Mouse (Mus musculus) macrophage (primary cell): ENCODE measurements around the gene Tbccd1. TPM values are rescaled to one million over a fixed set of nuclear protein-coding genes. Genes with fewer than 3 reads are reported as not detected.

Source experiments
- H3K27ac ChIP-seq: fragments of 350-480 bp; formaldehyde crosslinking; 2 replicates; pipeline ENCODE4 v1.9.0; 2021
- H3K36me3 ChIP-seq: fragments of 350-480 bp; formaldehyde crosslinking; 2 replicates; pipeline ENCODE4 v1.9.0; 2021; ENCODE audit errors: inconsistent target
- H3K4me3 ChIP-seq: fragments of 350-480 bp; formaldehyde crosslinking; 2 replicates; pipeline ENCODE4 v1.9.0; 2021; ENCODE audit errors: inconsistent target
- H3K79me2 ChIP-seq: fragments of 350-480 bp; formaldehyde crosslinking; 2 replicates; pipeline ENCODE4 v1.9.0; 2021; ENCODE audit errors: inconsistent target
- WGBS: methylation state at CpG from one replicate; pipeline ENCODE4 v1.1.7; 2026; ENCODE audit warnings: inconsistent platforms; ENCODE audit not compliant: missing documents; 5-methylcytosine and 5-hydroxymethylcytosine counted together
- polyA plus RNA-seq: library from polyadenylated mRNA; stranded (reverse); fragments of 250-400 nt; gene quantifications from 3 replicates; pipeline ENCODE4 v1.2.4, GENCODE M21; 2018; ENCODE audit warnings: inconsistent platforms
- total RNA-seq, 78 experiments: library from RNA; depleted of rRNA; stranded (reverse); fragments of 250-400 nt; gene quantifications; 1 replicate in 9 of 78; 2 replicates in 24 of 78; 3 replicates in 43 of 78; 4 replicates in 2 of 78; pipeline ENCODE4 v1.2.4; 2018; ENCODE audit warnings: inconsistent platforms in 56 of 78

The Tbccd1 gene
- total RNA-seq (2018; cell fraction: chromatin; rRNA removed), result 10 to 100 TPM in 20 of 26 experiments, 1 to 10 TPM in 6; 6.9 to 58.2 (median 23.5) TPM
- total RNA-seq (2018; cell fraction: cytosol; rRNA removed), result 10 to 100 TPM in 23 of 26 experiments, 1 to 10 TPM in 3; 5.6 to 20.5 (median 14.8) TPM
- 10 to 100 TPM in 24 of 26 experiments, 1 to 10 TPM in 2; 9.7 to 50.4 (median 23.2) TPM for total RNA-seq (2018; cell fraction: nucleus; rRNA removed)
- polyA plus RNA-seq, result 13.2 to 17.4 TPM (median 13.6 TPM) in 3 replicates

GRCm38 (mm10) chr16:22857431-22858113 lies at the start of gene Tbccd1, which contains the start of gene Dnajb11:
Tbccd1 (minus strand) TSS chr16:22857669.
Dnajb11 (plus strand) TSS chr16:22857845.
- Histone ChIP-seq H3K79me2 (peaks cover 88% of the 10 kb centered on the region), H3K27ac (peak within 1 kb of the TSS; percentile 67), H3K36me3 (peaks cover 8% of the 10 kb centered on the region; the same call in 1 of the 2 replicates), H3K4me3 (peak within 1 kb of the TSS; percentile 92)
- under 1% methylated on average over 60 of the region's 62 CpGs for WGBS

- Histone ChIP-seq H3K79me2 (no peaks in the 10 kb centered on the region), H3K27ac (no peak overlapping the region)
These were observed 43.9 kb upstream of the Tbccd1 start for GRCm38 (mm10) chr16:22901326-22901725.

GRCm38 (mm10) chr16:22899866-22900570 lies 42.5 kb upstream of the Tbccd1 start:
- Histone ChIP-seq H3K36me3 (no peaks in the 10 kb centered on the region), H3K4me3 (no peak overlapping the region), H3K79me2 (no peaks in the 10 kb centered on the region), H3K27ac (no peak overlapping the region)
- WGBS, result 88% methylated on average over 10 of the region's 10 CpGs

More at GRCm38 (mm10) chr16:22901326-22901725, 43.9 kb upstream of the Tbccd1 start:
- H3K4me3 ChIP-seq, result no peak overlapping the region
- H3K36me3 ChIP-seq, result no peaks in the 10 kb centered on the region
- 96% methylated on average over 3 of the region's 3 CpGs for WGBS

GRCm38 (mm10) chr16:22899346-22899745 lies 41.9 kb upstream of the Tbccd1 start:
- Histone ChIP-seq H3K4me3 (no peak overlapping the region), H3K27ac (no peak overlapping the region), H3K36me3 (no peaks in the 10 kb centered on the region), H3K79me2 (no peaks in the 10 kb centered on the region)
- 5% methylated on average over 5 of the region's 5 CpGs for WGBS

GRCm38 (mm10) chr16:22896618-22897017 lies 39.1 kb upstream of the Tbccd1 start:
- no peak overlapping the region for H3K27ac ChIP-seq
- no peak overlapping the region for H3K4me3 ChIP-seq
- 75% methylated on average over 2 of the region's 2 CpGs for WGBS
- H3K79me2 ChIP-seq, result no peaks in the 10 kb centered on the region
- H3K36me3 ChIP-seq, result no peaks in the 10 kb centered on the region

- H3K79me2 ChIP-seq, result no peaks in the 10 kb centered on the region
- H3K27ac ChIP-seq, result no peak overlapping the region
- 88% methylated on average over 7 of the region's 8 CpGs for WGBS
- H3K4me3 ChIP-seq, result no peak overlapping the region
- H3K36me3 ChIP-seq, result no peaks in the 10 kb centered on the region
These were observed 36.6 kb upstream of the Tbccd1 start for GRCm38 (mm10) chr16:22894095-22894494.

- Histone ChIP-seq H3K27ac (no peak overlapping the region), H3K4me3 (no peak overlapping the region), H3K36me3 (no peaks in the 10 kb centered on the region), H3K79me2 (no peaks in the 10 kb centered on the region)
- 95% methylated on average over 8 of the region's 8 CpGs for WGBS
These were observed 34.3 kb upstream of the Tbccd1 start for GRCm38 (mm10) chr16:22891733-22892154.

- Histone ChIP-seq H3K4me3 (no peak within 1 kb of the TSS), H3K27ac (no peak within 1 kb of the TSS), H3K79me2 (no peaks in the 10 kb centered on the region), H3K36me3 (no peaks in the 10 kb centered on the region)
- WGBS, result 6% methylated on average over 9 of the region's 11 CpGs
These were observed 33.4 kb upstream of the Tbccd1 start, which contains the start of gene Ahsg for GRCm38 (mm10) chr16:22890683-22891510. Ahsg (plus strand) TSS chr16:22891277.

- Histone ChIP-seq H3K79me2 (no peaks in the 10 kb centered on the region), H3K27ac (no peak overlapping the region), H3K36me3 (no peaks in the 10 kb centered on the region), H3K4me3 (no peak overlapping the region)
- 31% methylated on average over 8 of the region's 8 CpGs for WGBS
These were observed 32.2 kb upstream of the Tbccd1 start for GRCm38 (mm10) chr16:22889716-22890115.

- Histone ChIP-seq H3K4me3 (no peak overlapping the region), H3K27ac (no peak overlapping the region), H3K79me2 (no peaks in the 10 kb centered on the region), H3K36me3 (no peaks in the 10 kb centered on the region)
- WGBS, result 93% methylated on average over 4 of the region's 4 CpGs
These were observed 31.4 kb upstream of the Tbccd1 start for GRCm38 (mm10) chr16:22888835-22889234.

- 84% methylated on average over 3 of the region's 3 CpGs for WGBS
- no peaks in the 10 kb centered on the region for H3K79me2 ChIP-seq
- H3K36me3 ChIP-seq, result no peaks in the 10 kb centered on the region
- H3K27ac ChIP-seq, result no peak overlapping the region
- H3K4me3 ChIP-seq, result no peak overlapping the region
These were observed 29.3 kb upstream of the Tbccd1 start for GRCm38 (mm10) chr16:22886726-22887125.

GRCm38 (mm10) chr16:22885356-22885755 lies 27.9 kb upstream of the Tbccd1 start:
- no peaks in the 10 kb centered on the region for H3K36me3 ChIP-seq
- H3K4me3 ChIP-seq, result no peak overlapping the region
- WGBS, result 39% methylated on average over 4 of the region's 4 CpGs
- no peaks in the 10 kb centered on the region for H3K79me2 ChIP-seq
- H3K27ac ChIP-seq, result no peak overlapping the region

- Histone ChIP-seq H3K36me3 (no peaks in the 10 kb centered on the region), H3K27ac (no peak overlapping the region), H3K4me3 (no peak overlapping the region), H3K79me2 (no peaks in the 10 kb centered on the region)
- 63% methylated on average over 5 of the region's 5 CpGs for WGBS
These were observed 26.0 kb upstream of the Tbccd1 start for GRCm38 (mm10) chr16:22883441-22883840.

- Histone ChIP-seq H3K27ac (no peak overlapping the region), H3K4me3 (no peak overlapping the region), H3K79me2 (no peaks in the 10 kb centered on the region), H3K36me3 (no peaks in the 10 kb centered on the region)
- 45% methylated on average over 4 of the region's 4 CpGs for WGBS
These were observed 24.0 kb upstream of the Tbccd1 start for GRCm38 (mm10) chr16:22881487-22881886.
